In the genomic region with DNA sequence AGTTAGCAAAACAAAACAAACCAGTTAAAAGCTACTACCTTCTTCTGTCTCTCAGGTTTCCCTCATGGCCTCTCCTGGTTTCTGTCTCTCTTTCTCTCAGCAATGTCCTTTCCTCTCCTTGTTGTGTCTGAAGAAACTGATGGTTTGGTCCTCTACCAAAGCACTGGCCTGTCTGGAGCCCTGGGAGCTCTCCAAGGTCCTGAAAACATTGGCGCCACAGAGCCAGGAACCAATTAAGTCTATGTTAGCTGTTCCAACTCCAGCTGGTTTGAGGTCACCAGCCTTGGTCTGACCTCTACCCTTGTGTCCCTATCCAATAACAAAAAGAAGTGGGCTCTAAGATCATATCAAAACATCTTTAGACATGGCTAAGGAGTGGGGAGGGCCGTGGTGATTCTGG, we compare ENCODE assay signal across 8 mouse cellular contexts. TPM values are rescaled to one million over a fixed set of nuclear protein-coding genes. Genes with fewer than 3 reads are reported as not detected.
DNase-seq lines count a peak whose midpoint lies in the region; ATAC-seq lines count a peak whose summit lies in the region.

No protein-coding gene starts in this region.

- H3K27ac ChIP-seq in heart, embryonic 12.5 days (ENCODE audit: poor library complexity, severe bottlenecking): no peak overlapping the region
- no peak overlapping the region for H3K27ac ChIP-seq in hindbrain, embryonic 10.5 days
- H3K27ac ChIP-seq in limb, embryonic 13.5 days: no peak overlapping the region

- no peaks in the 10 kb centered on the region for H3K27me3 ChIP-seq in heart, embryonic 12.5 days (replicated peaks)
- H3K27me3 ChIP-seq in hindbrain, embryonic 10.5 days (ENCODE audit: insufficient read depth, poor library complexity, severe bottlenecking): no peaks in the 10 kb centered on the region
- H3K27me3 ChIP-seq in limb, embryonic 13.5 days: peaks cover 6% of the 10 kb centered on the region; the same call in 1 of the 2 replicates

- no peak for ATAC-seq in heart, embryonic 12.5 days (ENCODE audit: insufficient number of reproducible peaks, low FRiP score)
- ATAC-seq in limb, embryonic 13.5 days (ENCODE audit: low FRiP score, low read depth): peak; percentile 54; the same call in 1 of the 2 replicates
- no peak for ATAC-seq in inflammation-experienced regulatory T-cells, adult 6 months

- H3K4me2 ChIP-seq in heart, embryonic 12.5 days: no peak overlapping the region
- H3K4me2 ChIP-seq in limb, embryonic 13.5 days (replicated peaks): no peak overlapping the region; the same call in 1 of the 2 replicates

- H3K36me3 ChIP-seq in heart, embryonic 12.5 days: no peaks in the 10 kb centered on the region
- no peaks in the 10 kb centered on the region for H3K36me3 ChIP-seq in hindbrain, embryonic 10.5 days
- H3K36me3 ChIP-seq in limb, embryonic 13.5 days: no peaks in the 10 kb centered on the region

- 16% methylated on average over 2 of the region's 2 CpGs for WGBS in heart, embryonic 12.5 days
- WGBS in hindbrain, embryonic 10.5 days: 8% methylated on average over 2 of the region's 2 CpGs
- WGBS in limb, embryonic 13.5 days: 7% methylated on average over 2 of the region's 2 CpGs

- peak; percentile 89 for DNase-seq in heart, adult 11 months
- peak; percentile 43 to 85 for DNase-seq in adrenal gland, adult (ENCODE audit: inconsistent age in 2 of 2, low spot score in 1 of 2)
- peak; percentile 93 for DNase-seq in embryo, embryonic 10.5 days (ENCODE audit: low spot score)
- peak; percentile 85 for DNase-seq in hindbrain, embryonic 10.5 days (ENCODE audit: low spot score)
- peak; percentile 80 for DNase-seq in neural tube, embryonic 10.5 days (ENCODE audit: extremely low spot score, low spot score)

- no peaks in the 10 kb centered on the region for H3K9me3 ChIP-seq in heart, embryonic 12.5 days (replicated peaks)
- H3K9me3 ChIP-seq in hindbrain, embryonic 10.5 days: no peaks in the 10 kb centered on the region
- H3K9me3 ChIP-seq in limb, embryonic 13.5 days: no peaks in the 10 kb centered on the region

- no peak overlapping the region for H3K9ac ChIP-seq in heart, embryonic 12.5 days
- no peak overlapping the region for H3K9ac ChIP-seq in limb, embryonic 13.5 days

- no peak overlapping the region for H3K4me3 ChIP-seq in heart, embryonic 12.5 days
- H3K4me3 ChIP-seq in hindbrain, embryonic 10.5 days: peak overlapping the region; percentile 51
- H3K4me3 ChIP-seq in limb, embryonic 13.5 days: no peak overlapping the region

- H3K4me1 ChIP-seq in heart, embryonic 12.5 days (replicated peaks): peaks cover 6% of the 10 kb centered on the region; the same call in 1 of the 2 replicates
- peaks cover 14% of the 10 kb centered on the region for H3K4me1 ChIP-seq in hindbrain, embryonic 10.5 days (replicated peaks)
- H3K4me1 ChIP-seq in limb, embryonic 13.5 days: peaks cover 9% of the 10 kb centered on the region

RNA-seq across cellular contexts. Expression of gene Nrsn1, which starts 1.3 kb away (rescaled TPM):
- polyA plus RNA-seq in heart, embryonic 12.5 days (2016; fragmentation: Nextera tagmentation; extraction: Ambion mirVana): 0.17 TPM in 1 of 2 replicates, not detected in the other
- polyA plus RNA-seq in hindbrain, embryonic 10.5 days (2016; fragmentation: Nextera tagmentation; extraction: Ambion mirVana): 11.2 and 19.3 TPM in 2 replicates
- polyA plus RNA-seq in limb, embryonic 13.5 days (2015; fragmentation: Nextera tagmentation; extraction: Ambion mirVana): 0.86 and 1.6 TPM in 2 replicates
- not detected for polyA plus RNA-seq in inflammation-experienced regulatory T-cells, adult 6 months (2017; shearing (Covaris generic))
